Mouse (Mus musculus) cerebellum, adult 11-12 months (tissue): ENCODE results near the gene Kcnd2.

Experiments
- DNase-seq: peaks from one replicate; pipeline ENCODE4 v3.0.0; 2022

Kcnd2 gene

GRCm38 (mm10) chr6:21424202-21424785 is 209.0 kb downstream of the Kcnd2 start:
- DNase-seq: no peak

GRCm38 (mm10) chr6:21431120-21431519 is 215.8 kb downstream of the Kcnd2 start:
- DNase-seq: peak; percentile 30

GRCm38 (mm10) chr6:21464719-21465118 is 249.4 kb downstream of the Kcnd2 start:
- DNase-seq: no peak

GRCm38 (mm10) chr6:21471891-21472544 is 256.7 kb downstream of the Kcnd2 start:
- no peak for DNase-seq

GRCm38 (mm10) chr6:21482714-21483113 is 267.4 kb downstream of the Kcnd2 start:
- DNase-seq: no peak

GRCm38 (mm10) chr6:21488536-21488935 is 273.2 kb downstream of the Kcnd2 start:
- DNase-seq: no peak

GRCm38 (mm10) chr6:21502921-21503320 is 287.6 kb downstream of the Kcnd2 start:
- DNase-seq: no peak

- no peak for DNase-seq
Observed at GRCm38 (mm10) chr6:21510621-21511239, 295.4 kb downstream of the Kcnd2 start.

- no peak for DNase-seq
Observed at GRCm38 (mm10) chr6:21520351-21520750, 305.0 kb downstream of the Kcnd2 start.

GRCm38 (mm10) chr6:21527489-21528074 is 312.3 kb downstream of the Kcnd2 start:
- no peak for DNase-seq

- no peak for DNase-seq
Observed at GRCm38 (mm10) chr6:21534009-21534408, 318.7 kb downstream of the Kcnd2 start.

GRCm38 (mm10) chr6:21534820-21535219 is 319.5 kb downstream of the Kcnd2 start:
- DNase-seq: peak; percentile 17

- DNase-seq: no peak
Observed at GRCm38 (mm10) chr6:21551501-21551900, 336.2 kb downstream of the Kcnd2 start.

- DNase-seq: no peak
Observed at GRCm38 (mm10) chr6:21570964-21571363, 355.7 kb downstream of the Kcnd2 start.

GRCm38 (mm10) chr6:21590156-21590555 is 374.9 kb downstream of the Kcnd2 start:
- no peak for DNase-seq

- DNase-seq: no peak
Observed at GRCm38 (mm10) chr6:21597424-21597823, 382.1 kb downstream of the Kcnd2 start.

- no peak for DNase-seq
Observed at GRCm38 (mm10) chr6:21609381-21610059, 394.2 kb downstream of the Kcnd2 start.

GRCm38 (mm10) chr6:21629989-21630388 is 414.7 kb downstream of the Kcnd2 start:
- no peak for DNase-seq

- DNase-seq: no peak
Observed at GRCm38 (mm10) chr6:21655681-21656080, 440.4 kb downstream of the Kcnd2 start.

GRCm38 (mm10) chr6:21664135-21664534 is 448.8 kb downstream of the Kcnd2 start:
- no peak for DNase-seq

- DNase-seq: no peak
Observed at GRCm38 (mm10) chr6:21664638-21665037, 449.3 kb downstream of the Kcnd2 start.

GRCm38 (mm10) chr6:21684252-21684651 is 468.9 kb downstream of the Kcnd2 start:
- peak; percentile 84 for DNase-seq

- peak; percentile 61 for DNase-seq
Observed at GRCm38 (mm10) chr6:21686388-21686787, 471.1 kb downstream of the Kcnd2 start.
